Mouse (Mus musculus) MEL (cell line): Measurements from ENCODE around the gene Dusp2.

Source experiments
- CTCF ChIP-seq, 3 experiments: IDR thresholded peaks in 2 of 3; conservative IDR thresholded peaks in 1 of 3; 2 replicates each; pipeline ENCODE4 v1.5.1; 2011 to 2012; ENCODE audit warnings: low read length in 3 of 3, low read depth in 2 of 3, mild to moderate bottlenecking in 2 of 3, improper control_type of control experiment in 1 of 3, inconsistent platforms in 1 of 3, mixed read lengths in 1 of 3, moderate library complexity in 1 of 3; ENCODE audit not compliant: control insufficient read depth in 1 of 3, insufficient read depth in 1 of 3, poor library complexity in 1 of 3, severe bottlenecking in 1 of 3
- ETS1 ChIP-seq: IDR thresholded peaks from 2 replicates; pipeline ENCODE4 v1.6.1; 2012; ENCODE audit warnings: low read depth, mild to moderate bottlenecking, inconsistent platforms, low read length, improper control_type of control experiment, moderate library complexity
- MAFK ChIP-seq: IDR thresholded peaks from 2 replicates; pipeline ENCODE4 v1.6.1; 2011; ENCODE audit warnings: low read depth, mild to moderate bottlenecking, low read length, improper control_type of control experiment, borderline replicate concordance
- MAX ChIP-seq: IDR thresholded peaks from 2 replicates; pipeline ENCODE4 v1.6.1; 2011; ENCODE audit warnings: low read length, improper control_type of control experiment
- USF2 ChIP-seq, 2 experiments: IDR thresholded peaks; 2 replicates each; pipeline ENCODE4 v1.6.1; 2011 to 2012; ENCODE audit warnings: improper control_type of control experiment in 2 of 2, low read length in 2 of 2, borderline replicate concordance in 1 of 2, inconsistent platforms in 1 of 2, low read depth in 1 of 2, mild to moderate bottlenecking in 1 of 2; ENCODE audit not compliant: insufficient read depth in 1 of 2

DNA sequence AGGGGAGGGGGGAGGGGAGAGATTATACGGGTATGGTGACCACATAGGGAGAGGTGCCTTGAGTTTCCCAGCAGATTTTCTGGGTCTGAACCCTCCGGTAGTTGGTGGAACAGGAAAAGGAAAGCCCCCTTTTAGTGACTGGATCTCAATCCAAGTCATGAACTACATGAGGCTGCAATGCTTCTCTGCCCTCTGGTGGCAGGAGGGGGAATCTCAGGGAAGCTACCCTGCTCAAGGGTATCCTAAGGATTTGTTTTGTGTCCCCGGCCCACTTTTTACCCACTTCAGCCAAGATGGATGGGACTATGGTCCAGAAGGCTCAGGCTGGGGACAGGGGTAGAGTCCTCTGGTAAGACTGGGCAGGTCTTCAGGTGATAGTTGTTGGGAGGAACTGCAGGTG lies 5.2 kb downstream of the Dusp2 start:
- TF ChIP-seq MAX = no peak
- TF ChIP-seq MAFK = no peak
- no peak for TF ChIP-seq ETS1
- peak; percentile 89 to 96 (median 90) for TF ChIP-seq CTCF (IDR thresholded peaks at IDR 0.05 in 2 of 3, conservative IDR thresholded peaks at IDR 0.05 in 1 of 3; ENCODE audit: control insufficient read depth in 1 of 3, insufficient read depth in 1 of 3, low read depth in 2 of 3, low read length in 3 of 3, poor library complexity in 1 of 3, severe bottlenecking in 1 of 3)
- TF ChIP-seq USF2 (IDR thresholded peaks at IDR 0.05; ENCODE audit: borderline replicate concordance in 1 of 2, insufficient read depth in 1 of 2, low read depth in 1 of 2, low read length in 2 of 2) = no peak
